Mouse (Mus musculus) ES-Bruce4 (cell line): ENCODE results near the gene Pigk.

Source experiments
- CTCF ChIP-seq: IDR thresholded peaks from one replicate; pipeline ENCODE4 v1.8.1; 2011; ENCODE audit warnings: low read depth, low read length
- POLR2A ChIP-seq: IDR thresholded peaks from one replicate; pipeline ENCODE4 v1.8.1; 2011; ENCODE audit warnings: low read length; ENCODE audit not compliant: insufficient read depth

DNA sequence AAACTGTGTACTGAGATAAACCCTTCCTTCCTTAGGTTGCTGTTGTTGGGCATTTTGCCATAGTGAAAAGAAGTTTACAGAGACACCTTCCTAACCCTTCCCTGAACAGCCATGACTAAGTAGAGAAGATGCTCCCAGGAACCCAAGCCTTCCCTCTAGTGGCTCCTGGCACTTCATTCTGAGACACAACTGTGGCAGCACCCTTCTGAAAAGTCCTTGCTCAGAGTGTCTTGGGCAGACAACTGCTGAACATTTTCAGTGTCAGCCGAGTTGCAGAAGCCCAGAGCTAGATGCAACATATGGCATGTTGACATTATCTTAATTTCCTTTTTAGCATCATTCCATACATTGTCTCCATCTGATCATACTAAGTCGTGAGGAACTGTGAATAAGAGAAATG is 123.5 kb downstream of the Pigk start:
- TF ChIP-seq POLR2A: no peak
- TF ChIP-seq CTCF: no peak
